Mouse (Mus musculus) C2C12 (cell line): ENCODE data around the gene Zc3hav1l.

Experiments
- CTCF ChIP-seq: IDR thresholded peaks from one replicate; pipeline ENCODE4 v1.5.1; 2011; ENCODE audit not compliant: control insufficient read depth, insufficient read depth, insufficient read length
- MAX ChIP-seq: IDR thresholded peaks from one replicate; pipeline ENCODE4 v1.6.1; 2011; ENCODE audit warnings: mild to moderate bottlenecking, control low read depth
- USF1 ChIP-seq: IDR thresholded peaks from one replicate; pipeline ENCODE4 v1.6.1; 2011; ENCODE audit warnings: low read depth, mild to moderate bottlenecking, control low read depth, moderate library complexity

- TF ChIP-seq CTCF = no peak
- TF ChIP-seq USF1 = no peak
- no peak for TF ChIP-seq MAX
These were observed 54.3 kb downstream of the Zc3hav1l start for GRCm38 (mm10) chr6:38244806-38245205.
